Mouse (Mus musculus): ENCODE data around the gene Zfp37. TPM values are rescaled to one million over a fixed set of nuclear protein-coding genes. Genes with fewer than 3 reads are reported as not detected.

The Zfp37 gene
- polyA plus RNA-seq, 1 experiment: 0.47 TPM

DNA sequence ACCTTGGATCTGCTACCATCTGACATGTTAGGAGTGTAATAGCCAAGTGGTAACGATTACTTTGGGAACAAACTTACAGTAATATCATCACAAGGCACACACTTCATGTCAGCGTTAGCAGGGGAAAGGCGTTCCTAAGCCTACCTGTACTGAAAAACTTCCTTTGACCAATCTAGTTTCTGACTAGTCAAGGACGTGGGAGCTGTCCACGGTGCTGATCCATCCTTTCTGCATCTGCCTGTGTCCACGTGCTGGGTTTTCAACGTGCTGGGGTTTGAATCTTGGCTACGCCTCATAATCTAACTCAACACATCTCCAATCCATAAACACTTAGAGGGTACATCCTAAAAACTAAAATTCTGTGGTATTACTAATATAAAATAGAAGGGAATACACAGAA lies 26.1 kb upstream of the Zfp37 start:
- Histone ChIP-seq H3ac (ENCODE audit: control insufficient read depth, insufficient read length, low read depth) (no peak overlapping the region), H3K36me3 (ENCODE audit: control insufficient read depth, insufficient read depth) (no peaks in the 10 kb centered on the region), H3K79me2 (ENCODE audit: control insufficient read depth, insufficient read depth) (no peaks in the 10 kb centered on the region), H3K79me3 (ENCODE audit: low read depth) (no peaks in the 10 kb centered on the region), H3K27me3 (ENCODE audit: control insufficient read depth, insufficient read depth, insufficient read length) (no peaks in the 10 kb centered on the region), H3K4me3 (ENCODE audit: insufficient read depth, poor library complexity, severe bottlenecking) (no peak overlapping the region)
- TF ChIP-seq MYOD1 (IDR thresholded peaks at IDR 0.05; ENCODE audit: control insufficient read depth, insufficient read length, low read depth) (no peak), MAX (IDR thresholded peaks at IDR 0.05) (no peak), MYOG (IDR thresholded peaks at IDR 0.05; ENCODE audit: control insufficient read depth, extremely low read depth, insufficient read length) (no peak), USF1 (IDR thresholded peaks at IDR 0.05; ENCODE audit: low read depth) (no peak), FOSL1 (IDR thresholded peaks at IDR 0.05; ENCODE audit: insufficient read depth, low read length, poor library complexity, severe bottlenecking) (no peak), CTCF (IDR thresholded peaks at IDR 0.05; ENCODE audit: control insufficient read depth, insufficient read depth, insufficient read length) (no peak), CEBPB (IDR thresholded peaks at IDR 0.05; ENCODE audit: low read depth) (no peak)

DNA sequence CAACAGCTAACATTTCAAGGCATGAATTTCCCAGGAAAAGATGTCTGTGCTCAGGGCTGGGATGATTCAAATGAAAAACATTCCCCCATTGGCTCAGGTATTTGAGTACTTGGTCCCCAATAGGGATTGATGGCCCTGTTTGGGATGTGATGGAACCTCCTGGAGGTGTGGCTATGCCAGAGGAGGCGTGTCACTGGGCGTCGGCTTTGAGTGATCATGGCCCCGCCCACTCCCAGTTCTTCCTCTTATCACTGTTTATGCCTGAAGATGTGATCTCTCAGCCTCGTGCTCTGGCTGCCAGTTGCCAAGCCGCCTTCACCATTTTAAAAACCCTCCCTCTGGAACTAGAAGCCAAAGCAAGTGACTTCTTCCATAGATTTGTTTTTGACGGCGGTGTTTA lies 23.7 kb upstream of the Zfp37 start:
- Histone ChIP-seq H3ac (ENCODE audit: control insufficient read depth, insufficient read length, low read depth) (no peak overlapping the region), H3K79me3 (ENCODE audit: low read depth) (no peaks in the 10 kb centered on the region), H3K27me3 (ENCODE audit: control insufficient read depth, insufficient read depth, insufficient read length) (no peaks in the 10 kb centered on the region), H3K79me2 (ENCODE audit: control insufficient read depth, insufficient read depth) (no peaks in the 10 kb centered on the region), H3K36me3 (ENCODE audit: control insufficient read depth, insufficient read depth) (no peaks in the 10 kb centered on the region), H3K4me3 (ENCODE audit: insufficient read depth, poor library complexity, severe bottlenecking) (no peak overlapping the region)
- TF ChIP-seq MAX (IDR thresholded peaks at IDR 0.05): no peak
- TF ChIP-seq CTCF (IDR thresholded peaks at IDR 0.05; ENCODE audit: control insufficient read depth, insufficient read depth, insufficient read length): no peak
- TF ChIP-seq CEBPB (IDR thresholded peaks at IDR 0.05; ENCODE audit: low read depth): no peak
- TF ChIP-seq MYOD1 (IDR thresholded peaks at IDR 0.05; ENCODE audit: control insufficient read depth, insufficient read length, low read depth): no peak
- no peak for TF ChIP-seq FOSL1 (IDR thresholded peaks at IDR 0.05; ENCODE audit: insufficient read depth, low read length, poor library complexity, severe bottlenecking)
- TF ChIP-seq MYOG (IDR thresholded peaks at IDR 0.05; ENCODE audit: control insufficient read depth, extremely low read depth, insufficient read length): no peak
- TF ChIP-seq USF1 (IDR thresholded peaks at IDR 0.05; ENCODE audit: low read depth): no peak

DNA sequence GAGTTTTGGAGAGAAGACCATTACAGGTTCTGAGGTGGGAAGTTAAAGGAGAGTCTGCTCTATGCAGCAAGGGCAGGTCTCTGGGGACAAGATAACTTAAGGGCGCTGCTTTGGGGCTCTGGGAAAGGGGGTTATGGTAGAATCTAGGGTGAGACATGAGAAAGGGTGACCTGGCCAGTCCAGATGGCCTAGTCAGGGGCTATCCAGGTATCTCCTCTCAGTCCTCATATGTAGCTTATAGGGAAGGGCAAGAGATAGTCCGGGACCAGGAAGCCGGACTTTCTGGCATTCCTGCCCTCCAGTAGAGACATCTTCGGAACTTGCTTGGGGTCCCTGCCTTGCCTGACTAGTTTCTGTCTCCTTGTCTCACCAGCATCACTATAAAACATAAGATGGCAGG lies 20.9 kb upstream of the Zfp37 start:
- TF ChIP-seq FOSL1 (IDR thresholded peaks at IDR 0.05; ENCODE audit: insufficient read depth, low read length, poor library complexity, severe bottlenecking) (no peak), MAX (IDR thresholded peaks at IDR 0.05) (no peak), CTCF (IDR thresholded peaks at IDR 0.05; ENCODE audit: control insufficient read depth, insufficient read depth, insufficient read length) (no peak), MYOD1 (IDR thresholded peaks at IDR 0.05; ENCODE audit: control insufficient read depth, insufficient read length, low read depth) (no peak), USF1 (IDR thresholded peaks at IDR 0.05; ENCODE audit: low read depth) (no peak), MYOG (IDR thresholded peaks at IDR 0.05; ENCODE audit: control insufficient read depth, extremely low read depth, insufficient read length) (no peak), CEBPB (IDR thresholded peaks at IDR 0.05; ENCODE audit: low read depth) (no peak)
- Histone ChIP-seq H3K79me2 (ENCODE audit: control insufficient read depth, insufficient read depth) (no peaks in the 10 kb centered on the region), H3K4me3 (ENCODE audit: insufficient read depth, poor library complexity, severe bottlenecking) (no peak overlapping the region), H3K36me3 (ENCODE audit: control insufficient read depth, insufficient read depth) (no peaks in the 10 kb centered on the region), H3K27me3 (ENCODE audit: control insufficient read depth, insufficient read depth, insufficient read length) (no peaks in the 10 kb centered on the region), H3K79me3 (ENCODE audit: low read depth) (no peaks in the 10 kb centered on the region), H3ac (ENCODE audit: control insufficient read depth, insufficient read length, low read depth) (no peak overlapping the region)

DNA sequence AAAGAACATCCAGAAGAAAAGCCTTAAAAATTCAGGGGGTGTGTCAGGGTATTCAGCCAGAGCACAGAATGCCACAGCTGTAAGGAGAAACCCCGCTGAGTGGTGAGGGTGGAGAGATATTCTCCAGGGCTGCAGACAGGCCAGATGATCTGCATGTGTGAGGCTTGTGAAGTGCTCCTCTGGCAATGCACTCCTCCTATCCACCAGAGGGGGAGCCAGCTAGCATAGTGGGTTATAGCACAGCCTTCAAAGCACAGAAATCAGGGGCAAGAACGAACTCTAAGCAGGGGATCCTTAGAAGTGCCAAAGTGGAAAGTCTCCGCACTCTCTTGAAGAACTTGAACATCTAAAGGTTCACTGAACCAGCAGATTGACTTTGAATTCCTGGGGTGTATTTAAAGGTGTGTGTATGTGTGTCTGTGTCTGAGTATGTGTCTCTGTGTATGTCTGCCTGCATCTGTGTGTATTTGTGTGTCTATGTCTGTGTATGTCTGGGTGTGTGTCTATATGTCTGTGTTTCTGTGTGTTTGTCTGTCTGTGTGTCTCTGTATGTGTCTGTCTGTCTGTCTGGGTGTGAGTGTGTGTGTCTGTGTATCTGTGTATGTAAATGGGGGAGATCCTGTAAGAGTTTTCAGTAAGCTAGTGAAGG lies 20.2 kb upstream of the Zfp37 start:
- no peak for TF ChIP-seq CTCF (IDR thresholded peaks at IDR 0.05; ENCODE audit: control insufficient read depth, insufficient read depth, insufficient read length)
- no peak for TF ChIP-seq MYOG (IDR thresholded peaks at IDR 0.05; ENCODE audit: control insufficient read depth, extremely low read depth, insufficient read length)
- no peak for TF ChIP-seq CEBPB (IDR thresholded peaks at IDR 0.05; ENCODE audit: low read depth)
- no peak for TF ChIP-seq MYOD1 (IDR thresholded peaks at IDR 0.05; ENCODE audit: control insufficient read depth, insufficient read length, low read depth)
- no peak for TF ChIP-seq FOSL1 (IDR thresholded peaks at IDR 0.05; ENCODE audit: insufficient read depth, low read length, poor library complexity, severe bottlenecking)
- TF ChIP-seq USF1 (IDR thresholded peaks at IDR 0.05; ENCODE audit: low read depth): no peak
- no peak for TF ChIP-seq MAX (IDR thresholded peaks at IDR 0.05)
- no peak overlapping the region for H3ac ChIP-seq (ENCODE audit: control insufficient read depth, insufficient read length, low read depth)
- H3K36me3 ChIP-seq (ENCODE audit: control insufficient read depth, insufficient read depth): no peaks in the 10 kb centered on the region
- no peak overlapping the region for H3K4me3 ChIP-seq (ENCODE audit: insufficient read depth, poor library complexity, severe bottlenecking)
- H3K79me3 ChIP-seq (ENCODE audit: low read depth): no peaks in the 10 kb centered on the region
- no peaks in the 10 kb centered on the region for H3K79me2 ChIP-seq (ENCODE audit: control insufficient read depth, insufficient read depth)
- no peaks in the 10 kb centered on the region for H3K27me3 ChIP-seq (ENCODE audit: control insufficient read depth, insufficient read depth, insufficient read length)

DNA sequence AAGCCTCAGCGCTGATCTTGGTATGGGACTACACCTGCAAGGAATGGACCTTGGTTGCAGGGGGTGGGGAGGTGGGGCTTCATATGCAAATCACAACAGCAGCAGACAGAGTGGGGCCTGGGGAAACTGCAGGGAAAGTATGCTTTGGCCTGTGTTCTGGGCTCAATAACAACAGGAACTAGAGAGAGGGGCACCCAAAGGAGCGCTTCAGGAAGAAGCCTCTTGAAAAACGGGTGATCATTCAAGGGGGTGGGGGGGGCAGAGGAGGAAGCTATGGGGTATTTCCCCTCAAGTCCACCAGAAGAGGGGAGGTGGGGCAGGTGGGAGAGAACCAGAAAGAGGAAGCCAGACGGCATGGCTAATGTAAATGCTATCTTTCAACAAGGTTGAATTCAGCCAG lies 17.5 kb upstream of the Zfp37 start:
- H3ac ChIP-seq (ENCODE audit: control insufficient read depth, insufficient read length, low read depth): no peak overlapping the region
- H3K36me3 ChIP-seq (ENCODE audit: control insufficient read depth, insufficient read depth): no peaks in the 10 kb centered on the region
- H3K27me3 ChIP-seq (ENCODE audit: control insufficient read depth, insufficient read depth, insufficient read length): no peaks in the 10 kb centered on the region
- no peak overlapping the region for H3K4me3 ChIP-seq (ENCODE audit: insufficient read depth, poor library complexity, severe bottlenecking)
- no peak for TF ChIP-seq USF1 (IDR thresholded peaks at IDR 0.05; ENCODE audit: low read depth)
- no peak for TF ChIP-seq MYOG (IDR thresholded peaks at IDR 0.05; ENCODE audit: control insufficient read depth, extremely low read depth, insufficient read length)
- no peak for TF ChIP-seq CEBPB (IDR thresholded peaks at IDR 0.05; ENCODE audit: low read depth)
- no peak for TF ChIP-seq FOSL1 (IDR thresholded peaks at IDR 0.05; ENCODE audit: insufficient read depth, low read length, poor library complexity, severe bottlenecking)
- TF ChIP-seq MAX (IDR thresholded peaks at IDR 0.05): no peak
- TF ChIP-seq MYOD1 (IDR thresholded peaks at IDR 0.05; ENCODE audit: control insufficient read depth, insufficient read length, low read depth): no peak
- TF ChIP-seq CTCF (IDR thresholded peaks at IDR 0.05; ENCODE audit: control insufficient read depth, insufficient read depth, insufficient read length): no peak
- no peaks in the 10 kb centered on the region for H3K79me2 ChIP-seq (ENCODE audit: control insufficient read depth, insufficient read depth)
- H3K79me3 ChIP-seq (ENCODE audit: low read depth): no peaks in the 10 kb centered on the region
